Mouse (Mus musculus) layer of hippocampus, postnatal 14 days (tissue): ENCODE results near the gene Gpatch4. TPM values are rescaled to one million over a fixed set of nuclear protein-coding genes. Genes with fewer than 3 reads are reported as not detected.

Experiments used
- DNase-seq, 2 experiments: peaks; one replicate each; pipeline ENCODE4 v3.0.0; 2021 to 2022; ENCODE audit warnings: low spot score in 2 of 2, mixed read lengths in 1 of 2
- total RNA-seq, 2 experiments: library from RNA; stranded (reverse); gene quantifications; 2 replicates each; pipeline ENCODE4 v1.2.3; 2021

The Gpatch4 gene
- total RNA-seq, 2 experiments from 2014 or later, result 13.5 to 16.5 TPM

DNA sequence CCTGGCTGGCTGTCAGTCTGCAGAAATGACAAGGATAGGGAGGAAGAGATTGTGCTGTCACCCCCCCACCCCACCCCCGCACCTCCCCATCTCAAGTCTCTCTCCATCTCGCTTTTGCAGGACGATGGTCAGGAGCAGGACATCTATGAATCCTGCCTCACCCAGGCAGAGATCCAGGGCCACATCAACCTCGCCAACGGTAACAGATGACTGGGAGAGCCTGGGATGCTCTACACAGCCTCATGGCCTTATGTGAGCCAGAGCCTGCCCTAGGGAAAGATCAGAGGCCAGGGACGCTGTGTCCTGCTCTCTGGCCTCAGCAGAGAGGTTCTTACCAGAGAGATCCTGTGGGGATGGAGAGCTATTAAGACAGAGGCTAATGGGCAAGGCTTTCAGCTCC, 47.7 kb downstream of the Gpatch4 start:
- no peak for DNase-seq

DNA sequence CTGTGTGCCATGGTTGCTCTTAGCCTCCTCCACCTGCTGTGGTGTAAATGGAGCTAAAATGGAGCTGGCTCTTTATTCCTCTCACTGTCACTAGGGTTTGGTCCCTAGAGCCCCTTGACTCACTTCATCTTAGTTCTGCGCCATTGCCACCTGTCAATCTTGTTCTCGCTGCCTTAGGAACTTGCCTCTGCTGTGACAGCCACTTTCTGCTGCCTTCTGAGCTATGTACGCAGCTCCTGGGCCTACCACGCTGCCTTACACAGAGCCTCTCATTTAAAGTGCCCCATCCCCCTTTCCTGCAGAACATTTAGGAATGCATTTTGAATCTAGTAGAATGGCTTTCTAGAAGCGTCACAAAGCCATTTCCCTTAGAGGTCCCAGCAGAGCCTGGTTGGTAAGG, 51.2 kb downstream of the Gpatch4 start:
- DNase-seq, result no peak

DNA sequence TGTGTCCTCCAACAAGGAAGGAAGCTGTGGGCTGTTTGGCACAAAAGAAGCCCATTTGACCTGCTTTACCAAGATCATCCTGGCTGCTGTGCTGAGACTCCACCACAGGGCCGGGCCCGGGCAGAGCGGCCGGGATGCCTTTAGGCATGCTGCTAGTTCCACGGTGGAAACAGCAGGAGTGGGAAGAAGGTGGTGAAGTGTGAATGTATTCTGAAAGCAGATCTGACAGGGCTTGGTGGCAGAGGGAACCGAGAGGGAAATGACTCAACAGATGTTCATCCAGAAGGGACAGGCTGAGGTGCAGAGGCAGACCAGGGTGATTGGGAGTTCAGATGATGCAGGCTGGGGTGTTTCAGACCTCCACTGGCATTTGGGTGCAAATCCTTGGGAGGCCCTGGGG, 54.8 kb downstream of the Gpatch4 start:
- DNase-seq, result no peak

DNA sequence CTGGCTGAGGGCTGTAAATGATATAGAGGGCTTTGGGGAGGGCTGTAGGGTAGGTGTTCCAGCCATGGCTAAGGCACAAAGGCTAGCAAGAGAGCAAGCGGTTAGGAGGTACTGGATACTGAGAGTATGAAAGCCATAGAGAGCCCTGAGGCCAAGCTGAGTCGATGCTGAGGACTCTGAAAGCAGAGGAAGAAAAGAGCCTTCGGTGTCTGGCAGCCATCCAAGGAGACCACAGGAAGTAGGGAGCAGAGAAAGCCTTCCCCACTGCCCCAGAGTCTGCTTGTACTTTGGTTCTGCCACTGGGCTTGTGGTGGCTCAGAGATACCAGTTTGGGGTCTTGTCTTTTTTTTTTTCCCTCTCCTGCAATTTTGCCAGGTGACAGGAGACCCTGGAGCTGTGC, 57.3 kb downstream of the Gpatch4 start:
- DNase-seq, result peak in 1 of 2 experiments; percentile 10

DNA sequence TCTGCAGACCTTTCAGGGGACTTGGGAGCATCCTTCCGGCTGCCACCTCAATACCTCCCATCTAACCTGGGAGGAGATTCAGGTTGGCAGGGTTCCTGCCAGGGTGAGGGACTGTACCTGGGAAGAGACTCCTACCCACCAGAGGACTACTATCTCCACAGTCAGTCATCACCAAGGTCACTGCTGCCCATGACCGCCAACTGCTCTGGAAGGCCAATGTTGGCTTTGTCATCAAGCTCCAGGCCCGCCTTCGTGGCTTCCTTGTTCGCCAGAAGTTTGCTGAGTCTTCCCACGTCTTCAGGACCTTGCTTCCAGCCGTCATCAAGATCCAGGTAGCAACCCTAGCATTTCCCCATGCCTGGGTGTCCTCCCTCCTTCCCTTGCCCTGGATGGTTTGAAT, 58.8 kb downstream of the Gpatch4 start:
- DNase-seq, result no peak

DNA sequence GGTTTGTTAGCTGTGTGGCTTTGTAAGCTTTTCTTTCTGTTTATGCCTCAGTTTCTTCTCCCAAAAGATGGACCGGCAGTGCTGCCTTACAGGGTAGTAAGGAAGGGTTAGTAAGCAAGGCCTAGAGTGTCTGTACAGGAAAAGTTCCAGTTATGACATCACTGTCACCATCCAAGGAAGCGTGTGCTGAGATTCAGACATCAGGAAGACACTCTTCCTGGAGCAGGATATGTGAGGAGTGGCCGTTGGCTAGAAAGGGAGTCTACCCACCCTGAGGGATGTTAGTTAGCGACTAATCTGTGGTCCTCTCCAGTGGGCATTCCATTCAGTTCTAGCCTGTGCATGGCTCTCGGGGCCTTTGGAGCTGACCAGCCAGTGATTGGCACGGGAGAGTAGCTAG, 59.3 kb downstream of the Gpatch4 start:
- DNase-seq, result no peak

DNA sequence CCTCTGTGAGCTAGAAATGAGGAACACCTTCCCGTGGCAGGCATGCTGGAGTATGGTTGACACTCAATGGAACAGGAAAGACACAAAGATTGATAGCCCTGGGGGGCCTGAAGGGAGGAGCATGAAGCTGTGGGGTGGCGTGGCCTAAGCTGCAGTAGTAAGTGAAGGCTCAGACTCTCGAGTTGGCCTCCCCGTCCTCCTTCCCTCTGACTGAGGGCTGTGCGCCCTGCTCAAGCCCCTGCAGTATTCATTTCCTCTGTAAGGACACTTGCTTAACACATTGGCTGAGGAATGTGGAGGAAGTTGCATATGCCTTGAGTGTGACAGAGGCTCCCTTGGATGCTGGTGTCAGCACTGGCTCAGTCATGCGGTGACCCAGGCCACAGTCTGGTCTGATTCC, 59.7 kb downstream of the Gpatch4 start:
- peak in 1 of 2 experiments; percentile 5 for DNase-seq

Other genes with a start within 250 kb of the Gpatch4 start
- gene Ntrk1, start 247.9 kb upstream of the Gpatch4 start, total RNA-seq, result under 1 TPM; 0.29 to 0.41 TPM
- under 1 TPM; 0.12 to 0.35 TPM for gene Insrr, start 246.2 kb upstream of the Gpatch4 start, total RNA-seq
- 1 to 10 TPM; 7.4 to 8.2 TPM for gene Pear1, start 218.8 kb upstream of the Gpatch4 start, total RNA-seq
- not detected for gene Sh2d2a, start 196.4 kb upstream of the Gpatch4 start, total RNA-seq
- 10 to 100 TPM; 64.0 to 64.1 TPM for gene Prcc, start 157.5 kb upstream of the Gpatch4 start, total RNA-seq
- gene Hdgf, start 136.8 kb upstream of the Gpatch4 start, total RNA-seq, result 100 to 1,000 TPM; 119 to 122 TPM
- gene Mrpl24, start 123.6 kb upstream of the Gpatch4 start, total RNA-seq, result 10 to 100 TPM; 50.3 to 55.4 TPM
- gene Isg20l2, start 112.8 kb upstream of the Gpatch4 start, total RNA-seq, result 10 to 100 TPM; 15.0 to 16.4 TPM
- 10 to 100 TPM; 19.0 to 22.8 TPM for gene Rrnad1, start 112.4 kb upstream of the Gpatch4 start, total RNA-seq
- 1 to 10 TPM; 2.0 to 2.2 TPM for gene Crabp2, start 94.4 kb upstream of the Gpatch4 start, total RNA-seq
- gene Nes, start 72.0 kb upstream of the Gpatch4 start, total RNA-seq, result 10 to 100 TPM in 1 of 2 experiments, 1 to 10 TPM in 1; 9.0 to 11.0 TPM
- 100 to 1,000 TPM; 421 to 446 TPM for gene Bcan, start 42.9 kb upstream of the Gpatch4 start, total RNA-seq
- gene Hapln2, start 15.5 kb upstream of the Gpatch4 start, total RNA-seq, result 1 to 10 TPM; 1.8 to 1.9 TPM
- gene Naxe, start 15.4 kb downstream of the Gpatch4 start, total RNA-seq, result 10 to 100 TPM; 70.6 to 71.5 TPM
- not detected for gene Ttc24, start 35.2 kb downstream of the Gpatch4 start, total RNA-seq
- 1 to 10 TPM in 1 of 2 experiments, under 1 TPM in 1; 0.91 to 1.2 TPM for gene Iqgap3, start 38.9 kb downstream of the Gpatch4 start, total RNA-seq
- gene Mef2d, start 99.3 kb downstream of the Gpatch4 start, total RNA-seq, result 100 to 1,000 TPM; 146 to 156 TPM
- not detected for gene Rhbg, start 211.6 kb downstream of the Gpatch4 start, total RNA-seq
- not detected for gene Gm38392, start 244.1 kb downstream of the Gpatch4 start, total RNA-seq